Mouse (Mus musculus) ZHBTc4 (cell line): ENCODE results near the gene Tmem169.

ENCODE experiments used
- DNase-seq: peaks from one replicate; pipeline ENCODE4 v3.0.0-alpha.2; 2011; ENCODE audit warnings: low read depth, low spot score

Tmem169 gene

GRCm38 (mm10) chr1:72323248-72323647, 39.1 kb downstream of the Tmem169 start:
- DNase-seq, result no peak

- DNase-seq, result no peak
These were observed 42.1 kb downstream of the Tmem169 start for GRCm38 (mm10) chr1:72326162-72326821.

GRCm38 (mm10) chr1:72334807-72335206, 50.6 kb downstream of the Tmem169 start:
- no peak for DNase-seq

DNA sequence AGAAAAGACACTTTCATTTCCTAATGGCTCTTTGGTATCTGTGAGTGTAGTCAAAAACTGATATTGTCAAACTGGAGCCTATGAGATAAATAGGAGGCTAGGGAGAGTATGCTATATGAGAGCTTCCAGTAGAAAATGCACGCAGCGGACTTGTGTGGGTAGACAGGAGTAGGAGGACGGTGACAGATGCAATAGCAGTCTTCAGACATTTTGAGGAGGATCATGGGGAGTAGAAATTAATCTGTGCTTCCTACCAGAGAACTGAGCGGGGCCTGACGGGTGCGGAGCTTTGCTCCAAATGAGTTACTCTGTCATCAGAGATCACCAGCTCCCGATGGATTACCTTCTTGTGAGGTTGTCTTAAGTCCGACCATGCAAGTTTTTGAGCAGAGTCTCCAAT, 52.6 kb downstream of the Tmem169 start:
- DNase-seq, result no peak

DNA sequence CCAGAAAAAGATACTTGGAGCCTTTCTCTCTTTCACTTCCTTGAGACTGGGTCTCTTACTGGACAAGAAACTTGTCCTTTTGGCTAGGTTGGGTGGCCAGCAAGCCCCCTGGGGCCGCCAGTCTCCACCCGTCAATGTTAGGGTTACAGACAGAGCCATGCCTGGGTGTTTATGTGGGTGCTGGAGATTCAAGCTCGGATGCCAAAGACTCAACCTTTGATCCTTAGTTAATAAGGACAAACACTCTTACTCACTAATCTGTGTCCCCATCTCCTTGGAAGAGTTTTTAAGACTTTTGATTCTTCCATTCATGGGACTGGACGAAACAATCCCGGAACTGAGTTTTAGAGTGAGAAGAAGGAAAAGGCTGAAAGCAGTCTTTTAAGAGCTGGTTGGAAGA, 54.2 kb downstream of the Tmem169 start:
- no peak for DNase-seq

GRCm38 (mm10) chr1:72347873-72348272, 63.7 kb downstream of the Tmem169 start:
- no peak for DNase-seq
